In genomic region chr4:102986917-102987316, GRCm38 (mm10) we compare ENCODE assay signal across 9 mouse cellular contexts. TPM values are rescaled to one million over a fixed set of nuclear protein-coding genes. Genes with fewer than 3 reads are reported as not detected.
A peak's percentile ranks its signal among the peaks of the same experiment; 100 is the strongest.
DNase-seq lines count a peak whose midpoint lies in the region; ATAC-seq lines count a peak whose summit lies in the region.
"Had no signal": no experiment of that assay in that cellular context is flagged by ENCODE, and none has a peak within 500 bp of the region (broad histone marks: within the 10 kb centered on the region; RNA-seq: fewer than 3 reads in every experiment).

No protein-coding gene starts in this region.

- no peaks in the 10 kb centered on the region for H3K9me3 ChIP-seq in forebrain, embryonic 12.5 days
- H3K9me3 ChIP-seq in intestine, embryonic 14.5 days (ENCODE audit: control insufficient read depth, low read length): no peaks in the 10 kb centered on the region
- H3K9me3 ChIP-seq in limb, embryonic 11.5 days (ENCODE audit: control insufficient read depth, low read length): no peaks in the 10 kb centered on the region
- H3K9me3 ChIP-seq: heart, embryonic 15.5 days had no signal

- H3K36me3 ChIP-seq in forebrain, embryonic 12.5 days (replicated peaks): no peaks in the 10 kb centered on the region
- no peaks in the 10 kb centered on the region for H3K36me3 ChIP-seq in intestine, embryonic 14.5 days (ENCODE audit: control insufficient read depth, insufficient read depth, low read length)
- no peaks in the 10 kb centered on the region for H3K36me3 ChIP-seq in limb, embryonic 11.5 days (ENCODE audit: control insufficient read depth, insufficient read depth, low read length)
- H3K36me3 ChIP-seq: heart, embryonic 15.5 days had no signal

- ATAC-seq in forebrain, embryonic 12.5 days (ENCODE audit: low FRiP score): peak; percentile 61; the same call in 1 of the 2 replicates
- peak; percentile 40; the same call in 1 of the 2 replicates for ATAC-seq in intestine, embryonic 14.5 days (replicated peaks; ENCODE audit: low FRiP score, low TSS enrichment, low read depth)
- no peak for ATAC-seq in limb, embryonic 11.5 days (ENCODE audit: insufficient number of reproducible peaks, low FRiP score, low TSS enrichment, low read depth)

- no peak overlapping the region for H3K4me3 ChIP-seq in forebrain, embryonic 12.5 days (replicated peaks)
- no peak overlapping the region for H3K4me3 ChIP-seq in intestine, embryonic 14.5 days (ENCODE audit: low read depth, low read length)
- H3K4me3 ChIP-seq in limb, embryonic 11.5 days (ENCODE audit: low read depth, low read length): no peak overlapping the region
- H3K4me3 ChIP-seq: heart, embryonic 15.5 days had no signal

- H3K27ac ChIP-seq in forebrain, embryonic 12.5 days: no peak overlapping the region
- no peak overlapping the region for H3K27ac ChIP-seq in intestine, embryonic 14.5 days (ENCODE audit: low read depth)
- no peak overlapping the region for H3K27ac ChIP-seq in limb, embryonic 11.5 days (replicated peaks; ENCODE audit: low read depth, low read length)
- H3K27ac ChIP-seq: heart, embryonic 15.5 days had no signal

- no peaks in the 10 kb centered on the region for H3K4me1 ChIP-seq in forebrain, embryonic 12.5 days
- no peaks in the 10 kb centered on the region for H3K4me1 ChIP-seq in intestine, embryonic 14.5 days (replicated peaks; ENCODE audit: control insufficient read depth, insufficient read depth, low read length)
- no peaks in the 10 kb centered on the region; the same call in 1 of the 2 replicates for H3K4me1 ChIP-seq in limb, embryonic 11.5 days (ENCODE audit: control insufficient read depth, insufficient read depth, low read length)
- H3K4me1 ChIP-seq: heart, embryonic 15.5 days had no signal

- DNase-seq in 416B (ENCODE audit: low read depth): peak; percentile 81
- DNase-seq in CD4-positive, CD25-positive, alpha-beta regulatory T cell, adult 2 months (ENCODE audit: low read depth, low spot score): peak; percentile 83
- DNase-seq in c-Kit-negative CD71-positive TER-119-positive erythroid progenitor cells, embryonic 14.5 days (ENCODE audit: low read depth, low spot score): peak; percentile 27
- peak; percentile 61 for DNase-seq in intestine, embryonic 14.5 days (ENCODE audit: low spot score)
- peak; percentile 70 for DNase-seq in limb, embryonic 11.5 days (ENCODE audit: low spot score)
- peak; percentile 82 for DNase-seq in naive thymus-derived CD4-positive, alpha-beta T cell, adult 2 months (ENCODE audit: low read depth)
- peak; percentile 66 for DNase-seq in thymus, postnatal 25 days

- no peaks in the 10 kb centered on the region for H3K27me3 ChIP-seq in forebrain, embryonic 12.5 days
- no peaks in the 10 kb centered on the region for H3K27me3 ChIP-seq in intestine, embryonic 14.5 days (replicated peaks; ENCODE audit: control insufficient read depth, insufficient read depth, low read length)
- no peaks in the 10 kb centered on the region for H3K27me3 ChIP-seq in limb, embryonic 11.5 days (ENCODE audit: control insufficient read depth, insufficient read depth, low read length)
- H3K27me3 ChIP-seq: heart, embryonic 15.5 days had no signal

- H3K4me2 ChIP-seq in forebrain, embryonic 12.5 days: no peak overlapping the region
- no peak overlapping the region for H3K4me2 ChIP-seq in intestine, embryonic 14.5 days (ENCODE audit: low read length)
- no peak overlapping the region for H3K4me2 ChIP-seq in limb, embryonic 11.5 days (ENCODE audit: low read depth, severe bottlenecking)
- H3K4me2 ChIP-seq: heart, embryonic 15.5 days had no signal

- H3K9ac ChIP-seq in forebrain, embryonic 12.5 days: no peak overlapping the region
- no peak overlapping the region for H3K9ac ChIP-seq in intestine, embryonic 14.5 days (ENCODE audit: low read length)
- no peak overlapping the region for H3K9ac ChIP-seq in limb, embryonic 11.5 days (ENCODE audit: low read length)
- H3K9ac ChIP-seq: heart, embryonic 15.5 days had no signal

- WGBS in forebrain, embryonic 12.5 days: 6% methylated on average over 2 of the region's 2 CpGs
- 3% methylated on average over 2 of the region's 2 CpGs for WGBS in intestine, embryonic 14.5 days
- WGBS in limb, embryonic 11.5 days: 0% methylated on average over 2 of the region's 2 CpGs

RNA-seq across cellular contexts. Expression of gene Tctex1d1, which starts 8.5 kb away (rescaled TPM):
- polyA plus RNA-seq in forebrain, embryonic 12.5 days (2016; fragmentation: Nextera tagmentation; extraction: Ambion mirVana): 0.54 and 0.86 TPM in 2 replicates
- 0.47 and 0.67 TPM in 2 replicates for polyA plus RNA-seq in intestine, embryonic 14.5 days (2014; fragmentation: Nextera tagmentation; extraction: Ambion mirVana)
- polyA plus RNA-seq in limb, embryonic 11.5 days (2014; fragmentation: Nextera tagmentation; extraction: Ambion mirVana): 0.14 and 0.37 TPM in 2 replicates
- polyA plus RNA-seq: heart, embryonic 15.5 days had no signal

RNA-seq across cellular contexts. Expression of gene Insl5, which starts 39.7 kb away (rescaled TPM):
- polyA plus RNA-seq in forebrain, embryonic 12.5 days (2016; fragmentation: Nextera tagmentation; extraction: Ambion mirVana): not detected in 2 replicates
- polyA plus RNA-seq in intestine, embryonic 14.5 days (2014; fragmentation: Nextera tagmentation; extraction: Ambion mirVana): not detected in 2 replicates
- polyA plus RNA-seq in limb, embryonic 11.5 days (2014; fragmentation: Nextera tagmentation; extraction: Ambion mirVana): 0.27 TPM in 1 of 2 replicates, not detected in the other
- polyA plus RNA-seq: heart, embryonic 15.5 days had no signal

Comparison
In these comparisons a context has a peak if more than half of its experiments do, and no peak if none do; other contexts are left out.
1. DNase-seq: peak in every context shown above with its lines; median percentile 83 in CD4-positive, CD25-positive, alpha-beta regulatory T cell, adult 2 months; 82 in naive thymus-derived CD4-positive, alpha-beta T cell, adult 2 months; 81 in 416B; 70 in limb, embryonic 11.5 days; 66 in thymus, postnatal 25 days; 61 in intestine, embryonic 14.5 days; 27 in c-Kit-negative CD71-positive TER-119-positive erythroid progenitor cells, embryonic 14.5 days.